Mouse (Mus musculus): Measurements from ENCODE around the gene Sh3bgrl3. TPM values are rescaled to one million over a fixed set of nuclear protein-coding genes. Genes with fewer than 3 reads are reported as not detected.

Gene Sh3bgrl3
- polyA plus RNA-seq, 1 experiment from 2014 or later: 243 TPM

GRCm38 (mm10) chr4:134126300-134127120, 2.1 kb downstream of the Sh3bgrl3 start:
- Histone ChIP-seq H3K36me3 (peaks cover 23% of the 10 kb centered on the region), H3K9me3 (no peaks in the 10 kb centered on the region), H3K27ac (peak overlapping the region; percentile 16; the same call in 1 of the 2 replicates), H3K4me1 (peaks cover 57% of the 10 kb centered on the region), H3K4me3 (no peak overlapping the region), H3K27me3 (ENCODE audit: insufficient read depth, poor library complexity, severe bottlenecking) (no peaks in the 10 kb centered on the region)
- no peak for DNase-seq (ENCODE audit: low spot score)
- WGBS: 86% methylated on average over 21 of the region's 21 CpGs

- 84% methylated on average over 15 of the region's 15 CpGs for WGBS
- Histone ChIP-seq H3K4me1 (peaks cover 58% of the 10 kb centered on the region), H3K27me3 (ENCODE audit: insufficient read depth, poor library complexity, severe bottlenecking) (no peaks in the 10 kb centered on the region), H3K9me3 (no peaks in the 10 kb centered on the region), H3K4me3 (no peak overlapping the region), H3K27ac (no peak overlapping the region), H3K36me3 (peaks cover 14% of the 10 kb centered on the region)
- DNase-seq (ENCODE audit: low spot score): no peak
Measured at GRCm38 (mm10) chr4:134125383-134126060, 3.1 kb downstream of the Sh3bgrl3 start.

DNA sequence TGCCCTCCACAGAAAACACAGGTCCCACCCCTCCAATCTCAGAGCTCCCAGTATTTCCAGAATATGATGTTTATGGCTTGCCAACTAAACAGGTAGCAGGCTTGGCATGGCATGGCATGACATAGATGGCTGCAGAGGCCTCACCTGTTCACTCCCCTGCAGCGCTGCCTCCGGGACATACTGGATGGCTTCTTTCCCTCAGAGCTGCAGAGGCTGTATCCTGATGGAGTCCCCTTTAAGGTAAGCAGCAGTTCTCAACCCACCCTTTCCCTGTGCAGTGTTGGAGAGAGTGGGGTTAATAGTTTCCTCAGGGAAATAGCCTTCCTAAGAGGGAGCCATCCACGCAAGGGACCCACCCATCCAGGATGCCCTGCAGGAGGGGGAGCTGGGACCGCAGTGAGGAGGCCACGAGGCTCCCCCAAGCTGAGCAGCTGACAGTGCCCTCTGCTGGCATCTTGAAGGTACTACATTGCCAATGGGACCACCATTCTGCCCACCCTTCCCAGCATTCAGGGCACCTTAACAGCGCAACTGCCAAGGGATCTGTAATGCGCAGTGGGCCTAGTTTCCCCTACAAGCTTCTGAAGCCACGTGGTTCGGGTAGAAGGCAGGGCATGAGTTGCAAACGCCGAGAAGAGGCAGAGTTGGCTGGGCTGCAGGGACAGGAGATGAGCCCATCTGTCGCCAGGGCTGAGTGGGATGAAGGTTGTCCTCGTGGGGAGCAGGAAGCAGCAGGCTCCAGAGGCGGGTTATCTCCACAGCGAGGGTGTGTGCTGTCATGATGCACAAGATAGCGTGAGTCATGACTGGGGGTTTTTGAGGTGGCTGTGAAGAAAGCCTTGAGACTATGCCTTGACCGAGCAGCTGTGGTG, 4.7 kb downstream of the Sh3bgrl3 start:
- H3K36me3 ChIP-seq: peaks cover 11% of the 10 kb centered on the region; the same call in 1 of the 2 replicates
- H3K27me3 ChIP-seq (ENCODE audit: insufficient read depth, poor library complexity, severe bottlenecking): no peaks in the 10 kb centered on the region
- H3K4me1 ChIP-seq: peaks cover 49% of the 10 kb centered on the region
- H3K4me3 ChIP-seq: no peak overlapping the region
- no peaks in the 10 kb centered on the region for H3K9me3 ChIP-seq
- no peak overlapping the region for H3K27ac ChIP-seq
- DNase-seq (ENCODE audit: low spot score): no peak
- 21% methylated on average over 17 of the region's 17 CpGs for WGBS

- H3K4me1 ChIP-seq: peaks cover 52% of the 10 kb centered on the region
Measured at GRCm38 (mm10) chr4:134123147-134123546, 5.4 kb downstream of the Sh3bgrl3 start.

GRCm38 (mm10) chr4:134122281-134122680, 6.3 kb downstream of the Sh3bgrl3 start:
- WGBS: 60% methylated on average over 3 of the region's 3 CpGs
- Histone ChIP-seq H3K27ac (no peak overlapping the region), H3K4me1 (peaks cover 45% of the 10 kb centered on the region), H3K4me3 (no peak overlapping the region), H3K36me3 (peaks cover 11% of the 10 kb centered on the region; the same call in 1 of the 2 replicates), H3K27me3 (ENCODE audit: insufficient read depth, poor library complexity, severe bottlenecking) (no peaks in the 10 kb centered on the region), H3K9me3 (no peaks in the 10 kb centered on the region)
- DNase-seq (ENCODE audit: low spot score): no peak

More at GRCm38 (mm10) chr4:134123147-134123546, 5.4 kb downstream of the Sh3bgrl3 start:
- Histone ChIP-seq H3K36me3 (peaks cover 11% of the 10 kb centered on the region; the same call in 1 of the 2 replicates), H3K27me3 (ENCODE audit: insufficient read depth, poor library complexity, severe bottlenecking) (no peaks in the 10 kb centered on the region), H3K27ac (no peak overlapping the region), H3K9me3 (no peaks in the 10 kb centered on the region), H3K4me3 (no peak overlapping the region)
- WGBS: 92% methylated on average over 6 of the region's 6 CpGs
- no peak for DNase-seq (ENCODE audit: low spot score)

DNA sequence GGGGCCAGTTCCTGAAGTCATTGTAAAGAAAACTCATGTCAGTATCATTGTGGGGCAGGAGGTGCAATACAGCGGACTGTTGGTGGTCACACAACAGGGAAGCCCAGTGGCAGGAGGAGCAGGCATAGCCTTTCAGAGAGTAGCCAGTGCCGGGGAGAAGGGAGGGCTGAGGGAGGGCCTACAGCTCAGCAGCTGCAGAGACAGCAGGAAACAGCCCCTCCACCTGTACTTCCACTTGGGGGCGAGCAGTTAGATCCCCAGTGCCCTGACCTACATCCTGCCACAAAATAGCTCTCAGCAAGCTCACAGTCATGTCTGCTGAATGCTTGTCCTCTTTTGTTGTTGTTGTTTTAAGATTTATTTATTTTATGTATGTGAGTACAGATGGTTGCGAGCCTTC, 7.0 kb downstream of the Sh3bgrl3 start:
- Histone ChIP-seq H3K4me3 (no peak overlapping the region), H3K27ac (no peak overlapping the region), H3K36me3 (peaks cover 7% of the 10 kb centered on the region; the same call in 1 of the 2 replicates), H3K27me3 (ENCODE audit: insufficient read depth, poor library complexity, severe bottlenecking) (no peaks in the 10 kb centered on the region), H3K9me3 (no peaks in the 10 kb centered on the region), H3K4me1 (peaks cover 38% of the 10 kb centered on the region)
- no peak for DNase-seq (ENCODE audit: low spot score)
- WGBS: 53% methylated on average over 4 of the region's 4 CpGs

DNA sequence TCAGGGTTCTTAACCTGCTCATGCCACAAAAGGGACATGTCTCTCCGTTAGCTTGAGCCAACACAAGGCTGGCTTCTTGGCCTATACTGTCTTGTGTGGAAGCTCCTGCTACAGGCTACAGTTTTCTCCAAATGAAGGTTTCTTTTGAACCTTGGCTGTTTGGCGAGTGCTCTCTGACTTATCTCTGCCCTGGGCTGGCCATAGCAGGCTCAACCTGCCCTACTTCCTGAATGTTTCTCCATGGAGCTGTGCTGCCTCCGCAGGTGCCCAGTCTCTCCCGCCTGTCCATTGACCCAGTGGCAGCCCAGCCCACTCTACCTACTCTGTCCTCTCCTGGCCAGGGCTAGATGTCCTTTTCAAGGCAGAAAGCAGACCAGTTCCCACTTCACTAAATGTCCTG, 7.7 kb downstream of the Sh3bgrl3 start:
- Histone ChIP-seq H3K9me3 (no peaks in the 10 kb centered on the region), H3K27me3 (ENCODE audit: insufficient read depth, poor library complexity, severe bottlenecking) (no peaks in the 10 kb centered on the region), H3K4me3 (no peak overlapping the region), H3K27ac (no peak overlapping the region), H3K4me1 (peaks cover 33% of the 10 kb centered on the region), H3K36me3 (peaks cover under 1% of the 10 kb centered on the region; the same call in 1 of the 2 replicates)
- 74% methylated on average over 4 of the region's 4 CpGs for WGBS
- no peak for DNase-seq (ENCODE audit: low spot score)

- Histone ChIP-seq H3K27me3 (ENCODE audit: insufficient read depth, poor library complexity, severe bottlenecking) (no peaks in the 10 kb centered on the region), H3K36me3 (no peaks in the 10 kb centered on the region), H3K9me3 (no peaks in the 10 kb centered on the region), H3K27ac (no peak overlapping the region), H3K4me3 (no peak overlapping the region), H3K4me1 (peaks cover 38% of the 10 kb centered on the region)
- WGBS: 81% methylated on average over 6 of the region's 6 CpGs
- DNase-seq (ENCODE audit: low spot score): no peak
Measured at GRCm38 (mm10) chr4:134120192-134120805, 8.3 kb downstream of the Sh3bgrl3 start.

DNA sequence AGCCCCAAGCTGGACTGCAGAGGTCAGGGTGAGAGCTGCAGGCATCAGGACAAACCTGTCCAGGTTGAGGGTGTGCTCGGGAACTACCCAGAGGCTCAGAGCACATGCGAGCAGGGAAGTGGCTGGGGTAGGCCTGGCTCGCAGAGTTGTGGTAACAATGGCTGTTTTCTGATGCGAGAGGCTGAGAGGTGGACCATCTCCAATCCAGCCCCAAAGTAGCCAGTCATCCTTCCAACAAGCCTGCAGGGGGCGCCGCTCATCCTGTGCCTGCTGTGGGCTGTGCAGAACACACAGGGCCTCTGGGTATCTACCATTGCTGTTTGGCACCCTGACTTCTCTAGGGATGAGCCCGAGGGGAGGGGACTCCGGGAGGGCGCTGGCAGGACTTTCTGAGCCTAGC, 8.9 kb downstream of the Sh3bgrl3 start:
- no peaks in the 10 kb centered on the region for H3K27me3 ChIP-seq (ENCODE audit: insufficient read depth, poor library complexity, severe bottlenecking)
- WGBS: 62% methylated on average over 9 of the region's 9 CpGs
- H3K36me3 ChIP-seq: no peaks in the 10 kb centered on the region
- DNase-seq (ENCODE audit: low spot score): no peak
- no peaks in the 10 kb centered on the region for H3K9me3 ChIP-seq
- H3K4me1 ChIP-seq: peaks cover 38% of the 10 kb centered on the region
- H3K4me3 ChIP-seq: no peak overlapping the region
- H3K27ac ChIP-seq: no peak overlapping the region

DNA sequence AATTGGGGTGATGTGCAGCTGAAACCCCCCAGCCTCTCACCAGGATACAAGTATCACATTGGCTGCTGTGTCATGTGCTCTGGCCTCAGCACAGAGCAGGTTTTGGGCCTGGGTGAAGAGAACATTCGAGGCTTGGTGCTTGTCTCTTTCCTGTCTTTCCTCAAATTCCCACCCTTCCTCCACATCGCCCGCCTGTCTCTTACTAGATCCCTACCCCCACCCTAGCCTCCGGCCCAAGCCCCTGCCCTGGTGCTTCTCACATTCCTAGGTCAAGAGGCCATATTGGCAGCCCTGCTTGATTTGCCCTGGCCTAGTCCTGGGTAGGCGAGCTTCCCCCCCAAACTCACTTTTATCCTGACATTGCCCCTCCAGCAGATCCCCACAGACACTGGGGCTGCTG, 9.5 kb downstream of the Sh3bgrl3 start:
- no peak overlapping the region for H3K4me3 ChIP-seq
- H3K36me3 ChIP-seq: no peaks in the 10 kb centered on the region
- peaks cover 34% of the 10 kb centered on the region for H3K4me1 ChIP-seq
- DNase-seq (ENCODE audit: low spot score): no peak
- no peaks in the 10 kb centered on the region for H3K27me3 ChIP-seq (ENCODE audit: insufficient read depth, poor library complexity, severe bottlenecking)
- 63% methylated on average over 5 of the region's 5 CpGs for WGBS
- H3K9me3 ChIP-seq: no peaks in the 10 kb centered on the region
- H3K27ac ChIP-seq: no peak overlapping the region

GRCm38 (mm10) chr4:134118126-134118800, 10.3 kb downstream of the Sh3bgrl3 start:
- WGBS: 58% methylated on average over 14 of the region's 14 CpGs
- H3K27me3 ChIP-seq (ENCODE audit: insufficient read depth, poor library complexity, severe bottlenecking): no peaks in the 10 kb centered on the region
- no peak for DNase-seq (ENCODE audit: low spot score)
- H3K4me3 ChIP-seq: no peak overlapping the region
- peaks cover 37% of the 10 kb centered on the region for H3K4me1 ChIP-seq
- 0 out of 2 replicates have a peak overlapping the region, but pooled peaks have one; percentile 42 for H3K27ac ChIP-seq
- no peaks in the 10 kb centered on the region for H3K9me3 ChIP-seq
- no peaks in the 10 kb centered on the region for H3K36me3 ChIP-seq

DNA sequence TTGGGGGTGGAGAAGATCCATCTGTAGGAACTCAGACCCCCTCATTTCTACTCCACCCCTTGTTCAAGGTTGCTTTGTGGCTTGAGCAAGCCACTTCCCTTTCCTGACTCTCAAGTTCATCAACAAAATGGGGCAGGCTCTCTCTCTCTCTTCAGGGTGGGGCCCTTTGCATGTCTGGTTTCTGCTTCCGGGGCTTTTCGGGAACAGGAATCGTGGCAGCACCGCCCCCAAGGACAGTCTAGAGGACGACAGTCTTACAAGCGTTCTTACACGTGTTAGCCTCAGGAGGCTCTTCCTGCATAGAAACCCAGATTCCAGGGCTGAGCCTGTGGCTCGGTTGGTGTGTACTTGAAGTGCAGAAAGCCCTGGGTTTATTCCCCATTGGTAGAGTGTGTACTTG, 11.6 kb downstream of the Sh3bgrl3 start:
- Histone ChIP-seq H3K27ac (no peak overlapping the region), H3K9me3 (no peaks in the 10 kb centered on the region), H3K4me3 (no peak overlapping the region), H3K36me3 (no peaks in the 10 kb centered on the region), H3K27me3 (ENCODE audit: insufficient read depth, poor library complexity, severe bottlenecking) (no peaks in the 10 kb centered on the region), H3K4me1 (peaks cover 49% of the 10 kb centered on the region)
- WGBS: 72% methylated on average over 8 of the region's 8 CpGs
- DNase-seq (ENCODE audit: low spot score): no peak

Measured in heart, embryonic 10.5 days (tissue).